9 mouse cellular contexts compared by ENCODE assay signal in genomic region chrX:20060769-20061315, GRCm38 (mm10). TPM values are rescaled to one million over a fixed set of nuclear protein-coding genes. Genes with fewer than 3 reads are reported as not detected.
DNase-seq lines count a peak whose midpoint lies in the region; ATAC-seq lines count a peak whose summit lies in the region.
"Had no signal": no experiment of that assay in that cellular context is flagged by ENCODE, and none has a peak within 500 bp of the region (broad histone marks: within the 10 kb centered on the region; RNA-seq: fewer than 3 reads in every experiment).

No protein-coding gene starts in this region.

- peaks cover 7% of the 10 kb centered on the region for H3K27me3 ChIP-seq in lung, embryonic 15.5 days
- H3K27me3 ChIP-seq in neural tube, embryonic 11.5 days (ENCODE audit: control insufficient read depth, insufficient read depth, low read length) = no peaks in the 10 kb centered on the region

- H3K9ac ChIP-seq in lung, embryonic 15.5 days = peak overlapping the region; percentile 16; the same call in 1 of the 2 replicates
- no peak overlapping the region for H3K9ac ChIP-seq in neural tube, embryonic 11.5 days (ENCODE audit: low read length)

- peak overlapping the region; percentile 48 for H3K4me3 ChIP-seq in lung, embryonic 15.5 days
- peak overlapping the region; percentile 39 for H3K4me3 ChIP-seq in neural tube, embryonic 11.5 days (ENCODE audit: low read depth, low read length)

- H3K4me1 ChIP-seq in lung, embryonic 15.5 days = no peaks in the 10 kb centered on the region
- H3K4me1 ChIP-seq in neural tube, embryonic 11.5 days (ENCODE audit: control insufficient read depth, insufficient read depth, low read length) = no peaks in the 10 kb centered on the region

- ATAC-seq in lung, embryonic 15.5 days (ENCODE audit: borderline replicate concordance, extremely low read depth, low FRiP score, low TSS enrichment) = no peak
- ATAC-seq in granulocyte monocyte progenitor cell, adult 5-6 weeks (replicated peaks; ENCODE audit: poor library complexity, severe bottlenecking) = peak; percentile 10; the same call in 1 of the 2 replicates
- 0 out of 2 replicates have a peak, but pooled peaks have one; percentile 7 for ATAC-seq in neural tube, embryonic 11.5 days (ENCODE audit: insufficient read depth, low FRiP score, low TSS enrichment)

- no peak overlapping the region for H3K27ac ChIP-seq in lung, embryonic 15.5 days
- H3K27ac ChIP-seq in neural tube, embryonic 11.5 days (ENCODE audit: low read depth, low read length) = no peak overlapping the region
- H3K27ac ChIP-seq: macrophage had no signal

- H3K9me3 ChIP-seq in lung, embryonic 15.5 days = no peaks in the 10 kb centered on the region
- H3K9me3 ChIP-seq in neural tube, embryonic 11.5 days (ENCODE audit: control insufficient read depth, low read length) = no peaks in the 10 kb centered on the region

- H3K4me2 ChIP-seq in lung, embryonic 15.5 days = peak overlapping the region; percentile 78
- peak overlapping the region; percentile 60 for H3K4me2 ChIP-seq in neural tube, embryonic 11.5 days (ENCODE audit: low read depth)

- no peaks in the 10 kb centered on the region for H3K36me3 ChIP-seq in lung, embryonic 15.5 days
- no peaks in the 10 kb centered on the region for H3K36me3 ChIP-seq in neural tube, embryonic 11.5 days (ENCODE audit: control insufficient read depth, insufficient read depth, low read length)

- 19% methylated on average over 47 of the region's 47 CpGs for WGBS in lung, embryonic 15.5 days
- WGBS in neural tube, embryonic 11.5 days = 17% methylated on average over 47 of the region's 47 CpGs

- DNase-seq in lung, postnatal 14 days = no peak
- DNase-seq in cerebellum, adult 9-11 months = peak; percentile 8
- peak; percentile 32 for DNase-seq in kidney, postnatal 10 days
- DNase-seq in neural tube, embryonic 11.5 days (ENCODE audit: low spot score) = peak; percentile 27
- DNase-seq in yolk sac, embryonic 10.5 days (ENCODE audit: low spot score) = no peak
- no peak for DNase-seq in gastrocnemius, adult 8-10 months (ENCODE audit: low spot score in 2 of 2)

RNA-seq across cellular contexts. Expression of gene Chst7, which starts 1.5 kb away (rescaled TPM):
- polyA plus RNA-seq in lung, embryonic 15.5 days (2015; fragmentation: Nextera tagmentation; extraction: Ambion mirVana) = 6.7 and 6.9 TPM in 2 replicates
- not detected in 2 replicates for total RNA-seq in granulocyte monocyte progenitor cell, adult 5-6 weeks (2014; fragmentation: Nextera tagmentation)
- total RNA-seq in granulocyte monocyte progenitor cell, adult 5-6 weeks (2017) = not detected in 2 replicates
- polyA plus RNA-seq in neural tube, embryonic 11.5 days (2014; fragmentation: Nextera tagmentation; extraction: Ambion mirVana) = 3.3 and 3.5 TPM in 2 replicates
- 1 to 10 TPM in 3 of 4 experiments, under 1 TPM in 1; 0.51 to 1.3 (median 1.2) TPM for total RNA-seq in gastrocnemius, adult 8-10 months (2022)

Comparison
In these comparisons a context has a peak if more than half of its experiments do, and no peak if none do; other contexts are left out.
1. DNase-seq: peak in cerebellum, adult 9-11 months (single experiment), kidney, postnatal 10 days (single experiment) and neural tube, embryonic 11.5 days (single experiment); none in lung, postnatal 14 days (single experiment), yolk sac, embryonic 10.5 days (single experiment) and gastrocnemius, adult 8-10 months (0 of 2).